Mouse (Mus musculus): ENCODE results near the gene Tst.

The Tst gene

DNA sequence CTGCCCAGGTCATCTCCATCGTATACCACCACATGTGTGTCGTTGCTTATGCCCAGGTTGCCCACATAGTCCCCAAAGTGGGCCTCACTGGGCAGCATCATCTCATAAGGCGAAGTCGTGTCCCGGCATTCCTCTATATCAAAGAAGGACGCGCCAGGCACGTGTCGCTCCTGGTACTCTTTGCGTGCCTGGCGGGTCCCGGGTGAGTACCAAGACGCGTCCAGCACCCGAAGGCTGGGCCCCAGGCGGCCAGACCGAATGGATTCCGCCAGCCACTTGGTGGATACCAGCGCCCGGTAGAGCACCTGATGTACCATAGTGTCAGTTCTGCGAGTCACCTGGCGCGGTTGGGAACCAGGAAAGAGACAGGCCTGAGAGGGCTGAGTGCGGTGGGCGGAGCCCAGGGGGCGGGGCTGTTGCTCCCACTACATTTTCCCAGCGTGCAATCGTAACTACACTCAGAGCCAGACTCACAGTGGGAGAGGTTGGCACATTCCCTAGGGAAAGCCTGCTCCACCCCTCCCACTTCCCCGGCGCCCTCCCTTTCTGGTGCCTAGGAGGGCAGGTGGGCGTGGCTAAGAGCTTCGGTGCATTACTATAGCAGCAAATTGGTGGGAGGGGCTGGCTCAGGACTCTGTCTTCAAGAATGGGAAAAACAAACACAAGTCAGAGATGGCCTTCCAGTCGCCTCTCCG lies at the start of gene Tst:
TSS of gene Tst (minus strand) at position 391 of the 695 bp plus-strand sequence.
- DNase-seq: peak; percentile 91

- no peak for DNase-seq
Measured at GRCm38 (mm10) chr15:78455168-78455567, 49.5 kb upstream of the Tst start.

- DNase-seq: no peak
Measured at GRCm38 (mm10) chr15:78452929-78453328, 47.2 kb upstream of the Tst start.

GRCm38 (mm10) chr15:78451201-78451600 lies 45.5 kb upstream of the Tst start:
- DNase-seq: no peak

- no peak for DNase-seq
Measured at GRCm38 (mm10) chr15:78450419-78450768, 44.7 kb upstream of the Tst start.

GRCm38 (mm10) chr15:78449694-78450418 lies 44.1 kb upstream of the Tst start:
- DNase-seq: no peak

DNA sequence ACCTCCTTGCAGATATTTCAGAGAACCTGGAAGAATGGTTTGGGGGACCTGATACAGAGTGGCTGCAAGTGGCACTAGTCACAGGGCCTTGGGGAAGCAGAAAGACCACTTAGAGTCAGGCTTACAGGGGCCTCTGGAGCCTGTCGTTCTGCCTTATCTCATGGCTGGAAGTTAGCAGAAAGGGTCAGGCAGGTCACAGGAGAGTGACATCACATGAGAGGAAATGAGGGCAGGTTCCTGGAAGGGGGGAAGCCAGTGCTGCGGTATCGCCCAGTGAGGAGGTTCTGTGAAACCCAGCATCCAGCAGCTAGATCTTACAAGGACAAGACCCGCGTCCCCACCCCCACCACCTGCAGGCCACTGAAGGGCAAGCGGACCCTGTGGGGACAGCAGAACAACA lies 43.4 kb upstream of the Tst start:
- no peak for DNase-seq

DNA sequence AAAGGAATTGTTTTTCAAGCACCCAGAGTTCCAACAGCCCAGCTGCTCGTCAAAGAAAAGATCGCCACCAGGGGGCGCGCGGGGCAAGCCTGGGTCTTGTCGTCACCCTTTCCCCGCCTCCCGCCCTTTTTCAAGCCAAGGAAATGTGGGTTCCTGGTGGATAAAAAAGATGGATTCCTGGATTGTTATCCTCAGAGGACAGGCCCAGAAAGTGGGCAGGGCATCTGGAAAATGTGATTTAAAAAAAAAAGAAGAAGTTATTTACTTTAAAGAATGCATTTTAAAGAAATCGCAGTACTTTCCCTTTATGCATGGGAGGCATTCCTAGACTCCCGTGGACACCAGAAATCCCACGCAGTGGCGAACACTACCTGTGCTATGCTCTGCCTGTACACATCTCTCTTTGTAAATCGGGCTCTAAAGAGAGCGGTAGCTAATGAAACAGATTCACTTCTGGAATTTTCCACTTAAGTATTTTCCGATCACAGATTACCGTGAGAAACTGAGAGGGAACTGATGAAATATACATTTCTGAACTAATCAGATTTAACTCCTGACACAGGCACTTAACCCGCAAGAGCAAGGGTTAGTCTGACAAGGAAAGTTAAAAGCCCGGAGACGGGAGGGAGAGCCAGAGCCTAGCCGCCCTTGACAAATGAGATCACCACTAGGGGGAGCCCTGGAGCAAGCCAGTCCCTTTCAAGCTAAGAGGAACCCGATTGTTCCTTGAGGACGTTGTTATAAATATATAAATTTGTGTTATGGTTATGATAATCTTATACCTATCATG lies 42.2 kb upstream of the Tst start:
- peak; percentile 95 for DNase-seq

DNA sequence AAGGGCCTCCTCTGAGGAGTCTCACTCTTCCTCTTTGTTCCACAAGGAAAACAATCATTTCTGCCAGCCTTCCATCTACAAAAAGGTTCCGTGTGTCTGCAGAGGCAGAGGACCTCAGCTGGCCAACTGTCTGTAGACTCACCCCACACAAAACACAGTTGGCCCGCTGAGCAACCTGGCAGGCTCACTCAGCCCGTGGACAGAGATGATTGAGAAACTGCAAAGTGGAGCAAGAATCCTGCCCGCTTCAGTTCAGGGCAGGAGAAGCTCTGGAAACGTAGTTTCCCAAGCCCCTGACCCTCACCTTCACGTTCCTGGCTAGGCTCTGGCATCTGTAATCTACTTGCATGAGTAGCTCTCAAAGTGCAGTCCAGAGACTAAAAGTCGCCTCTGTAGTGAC lies 41.4 kb upstream of the Tst start:
- DNase-seq: peak; percentile 53

DNA sequence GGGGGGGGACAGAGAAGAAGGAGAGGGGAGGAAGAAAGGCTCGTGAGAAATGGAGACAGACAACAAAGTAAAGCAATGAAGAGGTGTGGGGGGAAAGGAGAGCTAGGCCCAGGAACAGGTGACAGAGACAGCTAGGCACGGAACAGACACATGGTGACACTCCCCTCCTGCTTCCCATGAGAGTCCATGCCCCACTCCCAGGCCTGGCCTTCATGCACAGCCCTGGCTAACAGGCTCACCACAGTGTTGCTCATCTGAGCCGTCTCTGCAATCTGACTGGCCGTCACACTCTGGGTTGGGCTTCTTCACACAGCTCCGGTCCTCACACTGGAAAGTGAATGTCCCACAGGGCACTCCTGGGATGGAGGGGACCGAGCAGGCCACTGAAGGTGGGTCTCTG lies 38.1 kb upstream of the Tst start:
- DNase-seq: no peak

DNA sequence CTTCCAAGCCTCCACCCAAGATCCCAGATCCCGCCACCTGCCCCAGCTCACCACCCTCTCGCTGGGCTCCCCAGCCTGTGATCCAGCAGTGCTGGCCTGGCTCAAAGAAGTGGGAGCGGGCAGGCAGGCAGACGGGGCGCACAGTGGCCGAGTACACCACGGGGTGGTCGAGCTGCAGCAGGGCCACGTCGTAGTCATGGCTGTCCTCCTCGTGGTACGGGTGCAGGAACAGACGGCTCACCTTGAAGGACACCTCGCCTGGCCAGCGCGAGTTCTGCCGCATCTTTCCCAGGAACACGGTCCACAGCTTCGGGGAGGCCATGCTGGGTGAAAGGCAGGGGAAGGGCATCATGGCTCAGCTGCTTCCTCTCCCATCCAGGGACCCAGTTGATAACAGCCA lies 36.5 kb upstream of the Tst start:
- no peak for DNase-seq

DNA sequence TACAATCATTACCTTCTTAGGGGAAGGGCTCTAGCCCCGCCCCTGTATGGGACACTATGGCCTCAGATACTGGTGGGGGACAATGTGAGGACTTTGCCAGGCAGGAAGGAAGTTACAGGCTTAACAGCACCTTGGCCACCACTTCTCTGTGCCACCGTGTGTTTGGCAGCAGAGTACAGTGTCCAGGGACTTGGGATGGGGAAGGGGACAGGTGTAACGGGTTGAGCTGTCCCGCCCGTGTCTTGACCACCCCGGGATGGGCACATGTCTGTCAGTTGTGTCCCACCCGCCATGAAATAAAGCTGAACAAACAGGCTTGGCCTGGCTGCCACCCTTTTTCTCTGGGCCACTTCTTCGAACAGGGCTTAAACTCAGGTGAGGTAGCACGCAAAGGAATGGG lies 33.3 kb upstream of the Tst start:
- no peak for DNase-seq

- DNase-seq: no peak
Measured at GRCm38 (mm10) chr15:78438505-78438904, 32.8 kb upstream of the Tst start.

DNA sequence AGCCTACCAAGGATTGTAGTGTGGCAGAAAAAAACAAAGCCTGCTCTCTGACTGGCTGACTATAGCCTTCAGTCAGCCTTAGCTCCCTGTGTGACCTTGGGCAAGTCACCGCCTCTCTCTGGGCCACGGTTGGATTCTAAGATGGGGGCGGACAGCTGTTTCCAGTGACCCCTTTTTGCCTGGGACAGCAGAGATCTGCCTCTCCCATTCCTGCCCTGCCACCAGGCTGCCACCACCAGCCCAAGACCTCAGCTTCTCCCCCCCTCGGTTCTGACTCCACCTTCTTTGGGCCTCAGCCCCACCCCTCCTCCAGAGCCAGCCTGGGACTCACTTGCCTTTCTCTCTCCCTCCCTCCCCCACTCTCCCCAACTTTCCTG lies 32.3 kb upstream of the Tst start:
- no peak for DNase-seq

DNA sequence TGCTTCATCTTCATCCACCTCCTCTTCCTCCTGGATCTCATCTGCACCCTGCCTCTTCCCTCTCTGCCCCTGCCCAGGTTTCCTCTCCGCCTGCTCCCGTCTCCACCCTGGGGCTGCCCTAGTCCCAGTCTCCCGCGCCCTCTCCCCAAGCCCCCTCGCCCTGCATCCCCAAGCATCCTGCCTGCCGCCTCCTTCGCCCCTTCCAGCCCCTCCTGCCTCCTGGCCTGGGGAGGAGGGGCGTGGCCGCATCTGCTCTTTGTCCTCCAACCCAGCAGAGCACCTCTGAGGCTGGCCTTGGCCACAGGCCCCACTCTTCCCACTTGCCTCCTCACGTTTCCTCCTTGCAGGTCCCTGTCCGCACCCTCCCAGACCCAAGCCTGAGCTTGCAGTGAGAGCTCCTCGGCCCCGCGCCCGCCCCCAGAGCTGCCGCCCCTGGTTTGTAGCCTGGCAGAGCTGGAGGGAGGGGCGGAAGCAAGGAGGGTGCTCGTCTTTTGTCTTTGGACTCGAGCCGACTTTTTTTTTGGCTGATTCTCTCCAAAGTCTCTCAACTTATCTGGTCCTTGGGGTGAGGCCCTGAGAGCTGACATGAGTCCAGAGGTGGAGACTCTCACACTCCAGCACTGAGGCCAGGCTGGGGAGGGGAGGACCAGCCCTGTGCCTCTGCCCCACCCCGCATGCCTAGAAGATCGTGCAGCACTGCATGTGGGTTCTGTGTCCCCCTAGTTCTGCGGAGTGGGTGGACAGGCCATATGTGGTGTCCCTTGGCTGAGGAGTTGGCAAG lies 31.7 kb upstream of the Tst start:
- DNase-seq: peak; percentile 73

- DNase-seq: peak; percentile 95
Measured at GRCm38 (mm10) chr15:78436380-78437192, 30.9 kb upstream of the Tst start.

- no peak for DNase-seq
Measured at GRCm38 (mm10) chr15:78435681-78436080, 30.0 kb upstream of the Tst start.

DNA sequence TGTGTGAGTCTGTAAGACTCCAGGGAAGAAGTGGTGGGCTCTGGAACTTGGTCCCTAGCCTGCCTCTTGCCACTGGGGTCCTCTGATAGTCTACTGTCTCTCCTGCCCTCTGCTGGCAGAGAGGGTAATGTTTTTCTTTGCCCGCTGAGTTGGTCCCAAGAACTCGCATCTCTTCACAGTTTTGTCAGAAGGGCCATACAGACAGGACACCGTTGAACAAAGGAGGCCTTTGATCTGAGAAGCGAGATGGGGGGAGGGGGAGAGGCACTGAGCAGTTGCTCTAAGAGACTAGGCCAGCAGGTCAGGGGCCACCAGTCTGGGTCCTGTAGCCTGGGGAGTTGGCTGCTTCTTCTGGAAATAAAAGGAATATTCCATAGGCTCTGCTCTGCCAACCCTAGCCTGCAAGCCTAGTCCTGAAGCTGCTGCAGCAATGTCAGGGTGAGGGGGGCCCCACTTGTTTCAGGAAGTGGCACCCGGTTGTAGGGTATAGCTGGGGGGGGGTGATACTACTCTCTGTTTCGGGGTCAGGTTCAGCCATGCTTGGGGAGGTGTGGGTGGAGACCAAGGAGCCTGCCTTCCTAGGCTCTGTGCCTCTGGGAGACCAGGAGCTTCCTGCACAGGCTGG lies 29.3 kb upstream of the Tst start:
- peak; percentile 49 for DNase-seq

DNA sequence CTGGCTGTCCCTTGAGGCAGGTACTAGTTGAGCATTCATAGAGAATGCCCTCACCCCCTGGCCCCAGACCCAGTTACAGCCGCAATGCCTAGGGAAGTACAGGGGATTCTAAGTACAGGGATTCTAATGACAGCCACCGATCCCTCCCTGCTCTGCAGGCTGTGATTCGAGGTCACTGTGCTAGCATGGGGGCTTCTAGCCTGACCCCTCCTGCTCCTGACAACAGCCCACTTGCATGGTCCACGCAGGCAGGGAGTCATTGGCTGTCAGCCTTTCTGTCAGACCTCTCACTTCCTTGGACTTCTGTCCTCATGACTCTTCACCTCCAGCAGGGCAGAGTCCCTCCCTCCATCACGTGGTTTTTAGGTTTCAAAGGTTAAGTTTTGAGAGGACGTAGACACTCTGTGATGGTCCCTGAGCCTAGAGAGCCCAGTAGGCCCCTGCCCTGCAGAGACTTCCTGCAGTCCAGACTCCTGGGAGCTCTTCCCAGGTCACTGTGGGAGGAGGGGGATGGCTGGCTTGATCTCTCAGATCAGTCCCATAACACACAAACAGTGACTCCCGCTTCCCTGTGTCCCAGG lies 25.9 kb upstream of the Tst start:
- DNase-seq: peak; percentile 19

GRCm38 (mm10) chr15:78430874-78431273 lies 25.2 kb upstream of the Tst start:
- peak; percentile 10 for DNase-seq

DNA sequence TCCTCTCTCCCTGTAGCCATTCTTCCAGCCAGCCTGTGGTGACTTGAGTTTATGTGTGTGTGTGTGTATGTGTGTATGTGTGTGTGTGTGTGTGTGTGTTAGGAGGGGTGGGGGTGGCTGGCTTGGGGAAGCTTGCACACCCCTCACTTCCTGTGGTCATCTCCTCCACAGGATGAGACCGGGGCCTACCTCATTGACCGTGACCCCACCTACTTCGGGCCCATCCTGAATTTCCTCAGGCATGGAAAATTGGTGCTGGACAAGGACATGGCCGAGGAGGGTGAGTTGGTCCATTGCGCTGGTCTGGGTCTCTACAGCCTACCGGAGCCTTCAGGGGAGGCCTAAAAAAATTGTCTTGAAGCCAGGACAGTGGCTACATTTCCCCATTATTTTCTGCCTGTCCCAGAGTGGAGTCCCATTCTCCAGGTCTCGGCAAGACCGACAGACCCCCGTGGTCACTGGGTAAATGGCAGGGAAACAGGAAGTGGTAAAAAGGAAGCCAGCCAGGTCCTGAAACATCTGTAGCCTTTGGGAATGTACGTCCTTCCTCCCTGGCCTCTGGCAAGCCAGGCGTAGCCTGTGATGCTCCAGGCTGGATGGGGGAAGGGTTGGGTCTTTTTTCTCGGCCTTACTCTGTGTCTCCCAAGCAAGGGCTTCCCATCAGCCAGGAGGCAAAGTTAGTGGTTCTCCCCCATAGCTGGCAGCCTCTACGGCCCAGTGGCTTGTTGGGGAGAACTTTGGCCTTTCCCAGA lies 24.3 kb upstream of the Tst start:
- peak; percentile 38 for DNase-seq

All from cerebellum, adult 9-10 months (tissue).